Mouse (Mus musculus): Measurements from ENCODE around the gene Zfp281.

- TF ChIP-seq POLR2A (IDR thresholded peaks at IDR 0.05; ENCODE audit: insufficient read length, low read depth) (no peak), E2F4 (IDR thresholded peaks at IDR 0.05; ENCODE audit: insufficient read depth) (no peak), MAX (IDR thresholded peaks at IDR 0.05; ENCODE audit: low read depth) (no peak), USF1 (IDR thresholded peaks at IDR 0.05; ENCODE audit: low read depth) (no peak), SRF (IDR thresholded peaks at IDR 0.05; ENCODE audit: control insufficient read depth, insufficient read length, low read depth) (no peak), CEBPB (IDR thresholded peaks at IDR 0.05; ENCODE audit: insufficient read depth, poor library complexity, severe bottlenecking) (no peak), POLR2AphosphoS2 (IDR thresholded peaks at IDR 0.05; ENCODE audit: insufficient read length, low read depth) (no peak), TCF12 (IDR thresholded peaks at IDR 0.05; ENCODE audit: insufficient read depth, poor library complexity, severe bottlenecking) (no peak), TCF3 (IDR thresholded peaks at IDR 0.05; ENCODE audit: insufficient read length, low read depth) (no peak), REST (IDR thresholded peaks at IDR 0.05; ENCODE audit: insufficient read depth, insufficient read length) (no peak)
Measured at GRCm38 (mm10) chr1:136659917-136660316, 35.2 kb downstream of the Zfp281 start.

All from myocyte (in vitro differentiated cells).